Mouse (Mus musculus) liver, embryonic 14.5 days (tissue): ENCODE measurements around the gene Trim14. TPM values are rescaled to one million over a fixed set of nuclear protein-coding genes. Genes with fewer than 3 reads are reported as not detected.

Source experiments
- ATAC-seq: fragments of 200-750 bp; cut with Nextera tagmentation; 2 replicates; pipeline ENCODE4 v1.8.0; 2017; ENCODE audit warnings: moderate number of reproducible peaks, mild to moderate bottlenecking, moderate library complexity; ENCODE audit not compliant: insufficient read depth
- DNase-seq, 3 experiments: peaks; one replicate each; pipeline ENCODE4 v3.0.0-alpha.2; 2012 to 2013; ENCODE audit warnings: low read depth in 3 of 3, low spot score in 3 of 3
- H3K27ac ChIP-seq: fragments of 300-500 bp; sonication (generic); 2 replicates; pipeline ENCODE4 v1.5.1; 2014; ENCODE audit warnings: moderate library complexity, mild to moderate bottlenecking, control low read depth, inconsistent platforms
- H3K27me3 ChIP-seq: fragments of 300-500 bp; sonication (generic); 2 replicates; pipeline ENCODE4 v1.6.1; 2014; ENCODE audit warnings: mild to moderate bottlenecking, low read length, moderate library complexity; ENCODE audit not compliant: control insufficient read depth, insufficient read depth
- H3K36me3 ChIP-seq: fragments of 300-500 bp; sonication (generic); replicated peaks from 2 replicates; pipeline ENCODE4 v1.6.1; 2014; ENCODE audit warnings: low read depth; ENCODE audit not compliant: control insufficient read depth, insufficient read depth
- H3K4me1 ChIP-seq, 2 experiments: fragments of 200-500 bp in 1 of 2; fragments of 300-500 bp in 1 of 2; sonication (generic) in 1 of 2; replicated peaks; 2 replicates each; pipeline ENCODE4 v1.6.1; 2012 to 2014; ENCODE audit warnings: antibody characterized with exemption in 1 of 2, inconsistent platforms in 1 of 2, low read length in 1 of 2; ENCODE audit not compliant: control insufficient read depth in 2 of 2, insufficient read depth in 2 of 2
- H3K4me2 ChIP-seq: fragments of 300-500 bp; sonication (generic); 2 replicates; pipeline ENCODE4 v1.6.1; 2014; ENCODE audit warnings: low read depth, mild to moderate bottlenecking, control low read depth, moderate library complexity
- H3K4me3 ChIP-seq, 2 experiments: fragments of 200-500 bp in 1 of 2; fragments of 300-500 bp in 1 of 2; sonication (generic) in 1 of 2; 2 replicates each; pipeline ENCODE4 v1.5.1; 2012 to 2014; ENCODE audit warnings: low read depth in 2 of 2, low read length in 2 of 2, mild to moderate bottlenecking in 2 of 2, control low read depth in 1 of 2, inconsistent platforms in 1 of 2, moderate library complexity in 1 of 2; ENCODE audit not compliant: insufficient read depth in 1 of 2
- H3K9ac ChIP-seq: fragments of 300-500 bp; sonication (generic); replicated peaks from 2 replicates; pipeline ENCODE4 v1.6.1; 2014; ENCODE audit warnings: mild to moderate bottlenecking, control low read depth, moderate library complexity
- H3K9me3 ChIP-seq: fragments of 300-500 bp; sonication (generic); 2 replicates; pipeline ENCODE4 v1.6.1; 2016; ENCODE audit warnings: low read length, mixed read lengths; ENCODE audit not compliant: control insufficient read depth
- CTCF ChIP-seq: IDR thresholded peaks from 2 replicates; pipeline ENCODE4 v1.5.1; 2016; ENCODE audit warnings: antibody characterized with exemption, low read depth, control low read depth
- EP300 ChIP-seq: IDR thresholded peaks from 2 replicates; pipeline ENCODE4 v1.6.1; 2016; ENCODE audit warnings: antibody characterized with exemption, low read depth
- WGBS: fragments of 180-500 bp; shearing (Covaris S2); extraction: QIAGEN DNeasy Blood & Tissue Kit; methylation state at CpG from one replicate; pipeline ENCODE4 v1.1.7; 2014; ENCODE audit not compliant: insufficient replicate concordance; 5-methylcytosine and 5-hydroxymethylcytosine counted together
- polyA plus RNA-seq, 2 experiments: library from polyadenylated mRNA; depleted of rRNA in 1 of 2; stranded (reverse) in 1 of 2; unstranded in 1 of 2; fragments of >200 nt; fragmentation: Nextera tagmentation in 1 of 2; extraction: Ambion mirVana in 1 of 2; gene quantifications; 2 replicates each; pipeline versions ENCODE4 v1.2.1 to v1.2.3; 2012 to 2014

Gene Trim14
- polyA plus RNA-seq, 2 experiments = 4.1 to 7.5 TPM

DNA sequence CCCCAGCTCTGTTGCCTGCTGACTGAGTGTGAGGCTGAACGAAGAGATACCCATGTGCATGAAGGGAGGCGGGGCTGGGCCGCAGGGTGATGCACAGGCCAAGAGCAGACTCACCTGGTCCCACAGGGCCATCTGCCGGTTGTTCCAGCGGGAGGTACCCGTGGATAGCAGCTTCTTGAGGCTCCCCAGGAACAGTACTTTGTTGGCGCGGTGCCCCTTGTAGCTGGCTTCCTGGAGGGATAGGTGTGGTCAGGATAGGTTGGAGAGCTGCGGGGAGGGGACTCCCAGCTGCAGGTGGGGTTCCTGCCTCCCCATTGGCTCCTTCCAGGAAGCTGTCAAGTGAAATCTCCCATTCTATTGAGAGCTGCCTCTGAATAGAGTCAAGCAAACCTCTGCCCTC, 9.6 kb upstream of the Trim14 start:
- no peak overlapping the region for H3K9ac ChIP-seq
- no peaks in the 10 kb centered on the region for H3K36me3 ChIP-seq
- H3K27me3 ChIP-seq = no peaks in the 10 kb centered on the region
- TF ChIP-seq EP300 (no peak), CTCF (peak; percentile 36)
- H3K4me1 ChIP-seq = no peaks in the 10 kb centered on the region
- DNase-seq = no peak
- H3K4me3 ChIP-seq = no peak overlapping the region
- H3K4me2 ChIP-seq = no peak overlapping the region
- WGBS = 60% methylated on average over 9 of the region's 9 CpGs
- no peak overlapping the region for H3K27ac ChIP-seq
- no peaks in the 10 kb centered on the region for H3K9me3 ChIP-seq
- ATAC-seq = no peak

DNA sequence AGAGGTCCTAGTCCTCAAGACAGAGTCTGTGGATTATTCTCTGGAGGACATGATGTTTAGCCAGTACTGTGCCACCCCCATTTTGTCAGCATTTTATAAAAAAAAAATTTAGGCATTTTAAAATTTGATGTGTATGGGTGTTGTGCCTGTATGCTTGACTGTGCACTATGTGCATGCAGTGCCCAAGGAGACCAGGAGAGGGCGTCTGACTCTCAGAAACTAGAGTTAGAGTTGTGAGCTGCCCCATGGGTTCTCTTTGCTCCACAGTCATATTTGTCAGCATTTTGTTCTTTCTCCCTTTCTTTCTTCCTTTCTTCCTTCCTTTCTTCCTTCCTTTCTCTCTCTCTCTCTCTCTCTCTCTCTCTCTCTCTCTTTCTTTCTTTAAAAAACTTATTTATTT, 8.4 kb upstream of the Trim14 start:
- H3K36me3 ChIP-seq = no peaks in the 10 kb centered on the region
- DNase-seq (no peak), ATAC-seq (no peak)
- H3K27me3 ChIP-seq = no peaks in the 10 kb centered on the region
- no peak overlapping the region for H3K27ac ChIP-seq
- 0% methylated on average over 1 of the region's 1 CpGs for whole genome bisulfite sequencing
- H3K4me2 ChIP-seq = no peak overlapping the region
- no peak overlapping the region for H3K4me3 ChIP-seq
- TF ChIP-seq CTCF (peak; percentile 62), EP300 (no peak)
- no peaks in the 10 kb centered on the region for H3K9me3 ChIP-seq
- no peaks in the 10 kb centered on the region for H3K4me1 ChIP-seq
- H3K9ac ChIP-seq = no peak overlapping the region

DNA sequence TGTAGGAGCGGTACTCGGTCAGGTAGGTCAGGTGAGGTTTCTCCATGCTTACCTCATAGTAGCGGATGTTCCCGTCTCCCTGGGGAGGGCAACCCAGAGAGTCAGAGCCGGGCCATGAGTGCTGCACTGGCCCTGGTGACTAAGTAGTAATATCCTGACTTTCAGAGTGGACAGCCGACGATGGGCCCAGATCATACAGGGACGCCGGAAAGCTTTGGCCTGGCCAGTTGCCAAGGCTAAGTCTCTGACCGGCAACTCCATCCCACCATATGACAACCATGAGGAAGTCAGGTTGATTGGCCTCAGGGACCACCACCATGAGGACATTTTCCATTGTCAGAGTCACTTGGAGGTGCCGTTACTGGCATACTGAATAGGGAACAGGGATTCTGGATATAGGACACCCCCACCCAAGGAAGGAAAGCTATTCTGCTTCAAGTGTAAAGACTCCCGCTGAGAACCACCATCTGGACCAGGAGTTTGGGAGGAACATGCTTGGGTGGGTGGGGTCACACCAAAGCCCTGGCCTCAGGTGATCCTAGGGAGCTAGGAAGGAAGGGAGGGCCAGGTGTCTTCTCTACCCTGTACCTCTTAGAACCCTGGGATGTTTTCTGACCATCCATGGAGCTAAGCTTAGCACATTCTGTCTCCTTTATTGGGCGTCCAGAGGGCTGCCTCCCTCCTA, 7.6 kb upstream of the Trim14 start:
- H3K27me3 ChIP-seq = no peaks in the 10 kb centered on the region
- 74% methylated on average over 13 of the region's 13 CpGs for WGBS
- H3K27ac ChIP-seq = no peak overlapping the region
- no peak overlapping the region for H3K9ac ChIP-seq
- no peaks in the 10 kb centered on the region for H3K4me1 ChIP-seq
- ATAC-seq = no peak
- no peak overlapping the region for H3K4me2 ChIP-seq
- no peak overlapping the region for H3K4me3 ChIP-seq
- no peaks in the 10 kb centered on the region for H3K36me3 ChIP-seq
- no peaks in the 10 kb centered on the region for H3K9me3 ChIP-seq
- TF ChIP-seq EP300 (no peak), CTCF (no peak)
- no peak for DNase-seq

DNA sequence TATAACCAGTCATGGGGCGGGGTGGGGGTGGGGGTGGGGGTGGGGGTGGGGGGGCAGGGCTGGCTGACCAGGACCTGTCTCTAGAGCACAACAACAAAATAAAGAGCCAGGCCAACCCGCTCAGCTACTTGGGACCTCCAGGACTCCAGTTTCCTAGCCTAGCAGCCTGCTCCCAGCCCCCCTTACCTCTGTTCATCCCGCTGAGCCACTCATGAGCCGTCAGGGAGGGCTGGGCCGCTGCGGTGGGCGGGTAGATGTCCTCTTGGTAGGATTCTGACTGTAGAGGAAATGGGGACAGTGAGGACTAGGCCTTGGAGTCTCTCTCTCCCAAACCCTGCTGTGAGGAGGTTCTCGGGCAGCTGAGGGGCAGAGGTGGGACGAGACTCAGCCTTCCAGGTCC, 5.8 kb upstream of the Trim14 start:
- peaks cover 2% of the 10 kb centered on the region; the same call in 1 of the 2 replicates for H3K27me3 ChIP-seq
- ATAC-seq (no peak), DNase-seq (no peak)
- no peaks in the 10 kb centered on the region for H3K36me3 ChIP-seq
- no peak overlapping the region for H3K4me3 ChIP-seq
- no peaks in the 10 kb centered on the region for H3K4me1 ChIP-seq
- no peak overlapping the region for H3K27ac ChIP-seq
- no peak for TF ChIP-seq EP300
- 53% methylated on average over 9 of the region's 9 CpGs for WGBS
- no peaks in the 10 kb centered on the region for H3K9me3 ChIP-seq
- H3K4me2 ChIP-seq = no peak overlapping the region
- no peak overlapping the region for H3K9ac ChIP-seq

DNA sequence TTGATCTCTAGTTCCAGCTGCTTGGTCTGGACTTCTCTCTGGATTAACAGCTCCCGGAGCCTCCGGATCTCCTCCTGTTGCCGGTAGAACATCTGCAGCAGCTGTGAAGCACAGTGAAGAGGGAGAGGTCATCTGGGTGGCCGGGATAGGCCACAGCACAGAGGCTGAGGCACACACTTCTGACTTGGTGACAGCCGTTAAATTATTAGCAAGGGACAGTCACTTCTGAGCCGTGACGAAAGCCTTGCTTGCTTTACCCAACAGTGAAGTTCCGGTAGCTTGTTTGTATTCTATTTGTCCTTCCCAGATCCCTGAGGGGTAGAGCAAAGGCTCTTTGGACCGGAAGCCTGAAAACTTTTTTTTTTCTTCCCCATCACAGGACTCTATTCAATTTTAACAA, 3.2 kb upstream of the Trim14 start:
- DNase-seq (no peak), ATAC-seq (no peak)
- TF ChIP-seq EP300 (no peak), CTCF (no peak)
- H3K4me2 ChIP-seq = no peak overlapping the region
- no peak overlapping the region for H3K9ac ChIP-seq
- peaks cover 0 to 6% of the 10 kb centered on the region in 2 experiments; a peak in 2 of 4 replicates for H3K4me1 ChIP-seq
- H3K27me3 ChIP-seq = peaks cover 26% of the 10 kb centered on the region
- no peak overlapping the region for H3K4me3 ChIP-seq
- H3K36me3 ChIP-seq = no peaks in the 10 kb centered on the region
- H3K9me3 ChIP-seq = no peaks in the 10 kb centered on the region
- 63% methylated on average over 9 of the region's 9 CpGs for WGBS
- H3K27ac ChIP-seq = no peak overlapping the region
